Mouse (Mus musculus) right cerebral cortex, postnatal 36 days (tissue): Measurements from ENCODE around the gene Ptgfr.

Experiments
- DNase-seq, 2 experiments: peaks; one replicate each; pipeline ENCODE4 v3.0.0; 2022; ENCODE audit warnings: low spot score in 2 of 2, mixed read lengths in 1 of 2

Ptgfr gene

DNA sequence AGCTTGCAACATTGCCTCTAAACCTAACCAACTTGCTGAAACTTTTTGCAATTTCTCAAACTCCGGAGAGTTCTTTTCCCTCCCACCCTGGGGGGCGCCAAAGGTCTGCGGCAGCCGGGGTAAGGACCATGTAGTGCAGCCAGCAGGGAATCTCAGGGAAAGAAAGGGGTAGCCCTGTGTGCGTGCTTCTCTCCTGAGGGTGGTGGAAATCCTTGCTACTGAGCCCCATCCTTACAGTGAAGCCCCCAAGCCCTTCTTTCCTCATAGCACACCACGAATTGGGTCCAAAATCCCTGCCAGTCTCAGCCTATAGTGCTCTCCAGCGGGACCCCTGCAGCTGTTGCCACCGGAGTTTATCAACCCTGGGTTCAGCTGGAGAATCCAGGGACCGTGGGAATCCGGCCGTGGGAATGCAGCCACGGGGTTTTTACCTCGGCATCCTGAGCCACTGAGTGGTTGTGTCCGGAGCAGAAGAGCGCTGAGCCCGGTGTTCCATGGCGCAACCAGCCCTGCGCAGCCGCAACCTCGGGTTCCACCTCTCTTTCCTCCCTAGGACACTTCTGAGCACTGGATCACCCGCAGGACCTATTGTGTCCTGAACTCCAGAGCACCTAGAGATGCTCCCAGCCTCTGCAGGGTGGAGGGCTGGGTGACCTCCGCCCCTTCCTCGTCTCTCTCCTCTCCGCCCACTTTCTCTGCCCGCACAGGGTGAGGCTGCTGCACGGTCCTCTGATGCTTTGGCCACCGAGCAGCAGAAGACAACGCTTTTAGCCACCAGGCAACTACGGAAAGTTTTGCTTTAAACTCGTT lies at the start of gene Ptgfr:
Ptgfr (minus strand) TSS at position 760 of the 810 bp plus-strand sequence.
- DNase-seq: no peak

GRCm38 (mm10) chr3:151883881-151884280 lies 46.5 kb upstream of the Ptgfr start:
- DNase-seq: no peak

DNA sequence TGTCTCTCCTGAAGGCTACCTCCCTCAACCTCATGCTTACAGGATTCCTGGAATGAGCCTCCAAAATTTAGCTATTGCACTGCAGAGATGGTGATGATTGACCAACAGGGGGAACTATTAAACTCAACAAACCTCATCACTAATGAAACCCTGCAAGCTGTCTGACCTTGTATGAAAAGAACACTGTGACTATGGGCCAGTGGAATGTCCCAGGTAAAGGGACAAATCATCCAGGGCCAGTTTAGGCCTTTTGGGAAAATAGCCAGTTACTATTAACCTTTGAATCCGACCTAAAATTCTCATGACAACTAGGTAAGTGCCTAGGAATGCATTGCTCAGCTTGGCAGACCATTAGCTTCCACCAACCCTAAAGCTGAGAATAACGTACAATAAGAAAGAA lies 42.6 kb upstream of the Ptgfr start:
- no peak for DNase-seq

DNA sequence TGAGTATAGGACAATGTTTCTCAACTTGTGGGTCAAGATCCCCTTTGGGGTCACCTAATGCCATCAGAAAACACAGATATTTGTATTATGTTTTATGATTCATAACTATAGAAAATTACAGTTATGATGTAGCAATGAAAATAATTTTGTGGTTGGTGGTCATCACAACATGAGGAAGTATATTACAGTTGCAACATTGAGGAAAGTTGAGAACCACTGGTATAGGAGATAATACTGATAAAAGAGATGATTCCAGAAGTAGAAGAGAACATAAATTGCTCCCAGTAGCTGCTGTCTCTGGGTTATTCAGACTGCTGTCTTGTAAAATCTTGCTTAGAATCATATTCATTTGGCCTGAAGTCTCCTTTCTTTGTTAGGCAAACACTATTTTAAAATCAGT lies 31.5 kb upstream of the Ptgfr start:
- no peak for DNase-seq

GRCm38 (mm10) chr3:151851344-151851743 lies 13.9 kb upstream of the Ptgfr start:
- no peak for DNase-seq

- no peak for DNase-seq
These were observed 13.2 kb upstream of the Ptgfr start for GRCm38 (mm10) chr3:151850621-151851020.

DNA sequence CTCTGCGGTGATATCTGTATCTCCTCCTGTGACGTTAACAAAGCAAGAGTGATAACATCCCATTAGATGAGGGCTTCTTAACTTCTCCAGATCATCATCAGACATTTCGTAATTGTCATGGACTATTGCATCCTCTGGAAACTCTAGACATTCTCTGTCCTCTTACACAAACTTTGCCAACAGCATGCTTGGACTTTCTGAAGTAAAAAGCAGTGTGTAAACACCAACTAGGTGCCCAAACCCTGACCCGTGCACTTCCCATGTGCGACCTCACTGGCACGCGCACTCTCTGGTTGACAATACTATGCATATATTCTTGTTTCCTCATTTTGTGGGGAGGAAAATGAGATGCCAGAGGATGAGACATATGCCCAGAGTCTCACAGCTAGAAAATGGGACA lies 8.9 kb upstream of the Ptgfr start:
- no peak for DNase-seq

GRCm38 (mm10) chr3:151844361-151845154 lies 7.1 kb upstream of the Ptgfr start:
- DNase-seq: no peak

DNA sequence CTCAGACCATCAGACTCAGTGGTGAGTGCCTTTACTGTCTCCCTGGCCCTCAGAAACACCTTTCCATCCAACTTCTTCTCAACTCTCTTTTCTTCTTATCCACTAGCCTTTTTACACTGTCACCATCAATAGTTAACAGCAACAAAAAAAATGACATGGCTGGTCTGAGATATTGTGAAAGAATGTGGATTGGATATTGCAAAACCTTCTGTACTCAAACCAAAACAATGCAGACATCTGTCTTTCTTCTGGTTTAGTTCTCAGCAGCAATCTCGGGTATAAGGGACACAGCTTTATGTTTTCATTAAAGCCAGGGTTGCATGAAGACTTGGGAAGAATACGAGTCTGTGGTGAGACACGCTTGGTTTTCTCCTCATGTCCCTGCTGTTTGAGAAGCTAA lies 3.3 kb upstream of the Ptgfr start:
- DNase-seq: no peak

DNA sequence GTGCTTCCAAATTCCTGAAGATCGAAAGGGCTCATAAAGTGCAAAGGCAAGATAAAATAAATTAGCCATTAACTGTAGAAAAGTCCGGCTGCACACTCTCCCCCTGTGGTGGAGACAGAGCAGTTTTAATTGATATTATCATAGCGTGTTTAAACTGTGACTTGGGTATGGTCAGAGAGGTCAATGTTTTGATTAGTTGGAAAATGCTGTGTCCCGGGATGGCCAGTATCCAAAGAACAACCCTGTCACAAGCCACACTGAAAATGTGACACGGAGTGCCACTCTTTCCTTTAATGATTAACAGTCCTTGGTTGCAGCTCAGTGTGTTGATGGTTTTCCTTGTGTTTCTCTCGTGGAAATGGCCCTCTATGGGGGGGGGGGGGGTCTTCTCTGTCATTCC lies 942 bp upstream of the Ptgfr start:
- no peak for DNase-seq

GRCm38 (mm10) chr3:151837749-151838148 lies 319 bp upstream of the Ptgfr start:
- no peak for DNase-seq

GRCm38 (mm10) chr3:151836451-151836850 lies 979 bp downstream of the Ptgfr start:
- no peak for DNase-seq

- DNase-seq: no peak
These were observed 1.6 kb downstream of the Ptgfr start for GRCm38 (mm10) chr3:151835831-151836230.

DNA sequence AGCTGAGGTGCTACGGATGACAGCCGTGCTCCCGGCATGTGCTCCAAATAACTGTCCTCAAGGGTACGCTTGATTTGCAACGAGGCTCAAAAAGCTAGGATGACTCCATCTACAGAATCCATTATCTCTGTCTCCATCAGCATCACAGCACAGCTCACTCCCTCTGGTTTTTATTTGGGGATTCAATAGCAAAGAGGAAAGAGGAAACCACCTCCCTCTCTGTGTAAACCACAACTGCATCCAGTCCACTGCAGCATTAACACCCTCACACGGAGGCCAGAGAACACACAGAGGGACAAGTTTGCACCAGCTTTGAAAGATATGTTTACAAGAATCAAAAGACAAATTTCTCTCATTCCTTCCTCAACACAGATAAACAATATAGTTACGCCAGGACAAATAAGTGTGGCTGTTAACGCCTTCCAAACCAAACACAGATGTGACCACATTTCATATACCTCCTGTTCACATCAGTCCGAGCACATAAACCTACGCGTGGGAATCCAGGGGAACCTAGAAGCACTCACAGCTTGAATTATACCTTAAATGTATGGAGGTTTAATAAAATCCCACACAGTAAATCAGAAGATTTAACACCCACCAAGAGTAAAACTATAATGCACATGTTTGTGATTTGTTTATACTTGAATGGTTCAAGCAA lies 9.3 kb downstream of the Ptgfr start:
- DNase-seq: no peak

DNA sequence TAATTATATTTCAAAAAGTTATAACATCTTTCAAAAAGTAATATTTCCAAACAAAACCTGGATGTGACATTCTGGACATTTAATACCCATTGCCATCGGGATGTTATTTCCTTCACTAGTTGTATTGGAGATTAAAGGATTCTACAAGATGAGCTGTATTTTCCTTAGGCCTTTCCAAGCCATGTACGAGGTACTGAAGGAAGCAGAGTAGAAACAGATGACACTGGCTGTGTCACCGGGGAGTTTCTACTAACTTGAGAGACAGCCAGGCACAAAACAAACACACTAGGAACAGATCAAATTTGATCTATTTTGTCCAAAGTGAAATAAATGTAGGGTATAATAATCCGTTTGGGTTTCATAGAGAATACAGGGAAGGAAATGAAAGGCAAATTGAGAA lies 17.6 kb downstream of the Ptgfr start:
- no peak for DNase-seq

- DNase-seq: no peak
These were observed 19.2 kb downstream of the Ptgfr start for GRCm38 (mm10) chr3:151818265-151818664.

DNA sequence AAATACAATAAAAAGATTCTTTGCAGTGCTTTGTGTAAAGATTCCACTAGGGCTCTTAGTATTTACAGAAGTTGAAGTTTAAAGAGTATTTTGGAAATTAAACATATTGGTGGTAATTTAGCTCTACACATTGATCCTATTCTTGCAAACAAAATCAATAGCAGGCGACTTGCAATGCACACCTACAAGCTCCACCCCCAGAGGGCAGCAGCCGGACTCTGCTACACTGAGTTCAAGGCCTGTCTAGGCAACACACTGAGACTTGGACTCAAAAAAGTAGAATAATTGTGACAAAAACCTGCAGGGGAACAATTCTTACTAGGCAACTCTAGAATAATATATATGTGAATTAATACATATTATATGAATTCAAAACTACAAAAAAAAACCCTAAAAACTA lies 28.8 kb downstream of the Ptgfr start:
- no peak for DNase-seq

- no peak for DNase-seq
These were observed 48.8 kb downstream of the Ptgfr start for GRCm38 (mm10) chr3:151788622-151789021.

GRCm38 (mm10) chr3:151775089-151775488 lies 62.3 kb downstream of the Ptgfr start:
- DNase-seq: peak; percentile 14 to 20

DNA sequence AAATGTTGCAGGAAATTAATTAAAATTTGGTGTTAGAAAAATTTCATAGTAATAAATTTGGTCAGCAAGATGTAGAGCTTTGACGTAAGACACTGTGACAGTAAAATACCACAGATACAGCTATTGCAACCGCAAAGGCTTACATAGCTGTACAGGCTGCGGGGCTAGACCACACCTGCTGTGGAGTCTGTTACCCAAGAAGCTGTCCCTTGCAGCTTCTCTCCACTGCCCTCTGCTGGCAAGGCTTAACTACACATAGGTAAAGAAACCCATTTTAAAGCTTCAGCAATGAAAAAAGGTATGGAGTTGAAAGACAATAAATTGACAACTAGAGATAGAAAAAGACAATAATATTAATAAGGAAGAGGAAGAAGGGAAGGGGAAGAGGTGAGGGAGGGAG lies 66.4 kb downstream of the Ptgfr start:
- peak in 1 of 2 experiments; percentile 14 for DNase-seq

DNA sequence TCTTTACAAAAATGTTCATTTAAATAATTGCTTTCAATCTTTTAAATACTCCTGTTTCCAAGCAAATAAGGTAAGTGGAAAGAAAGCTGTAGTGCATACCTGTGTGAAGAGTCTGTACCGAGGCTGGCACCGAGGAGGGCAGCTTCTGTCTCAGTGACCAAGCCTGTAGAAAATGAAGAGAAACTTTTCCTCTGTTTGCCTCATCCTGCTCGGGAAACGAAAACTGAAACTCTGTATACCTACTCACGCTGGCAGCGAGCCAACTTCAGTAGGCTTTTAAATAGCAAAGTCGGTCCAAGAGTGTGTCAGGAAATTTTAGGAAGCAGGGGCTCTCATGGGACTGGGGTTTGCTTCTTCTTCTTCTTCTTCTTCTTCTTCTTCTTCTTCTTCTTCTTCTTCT lies 87.7 kb downstream of the Ptgfr start, which contains the start of gene Ifi44:
Ifi44 (minus strand) TSS at position 224 of the 400 bp plus-strand sequence.
- DNase-seq: no peak

DNA sequence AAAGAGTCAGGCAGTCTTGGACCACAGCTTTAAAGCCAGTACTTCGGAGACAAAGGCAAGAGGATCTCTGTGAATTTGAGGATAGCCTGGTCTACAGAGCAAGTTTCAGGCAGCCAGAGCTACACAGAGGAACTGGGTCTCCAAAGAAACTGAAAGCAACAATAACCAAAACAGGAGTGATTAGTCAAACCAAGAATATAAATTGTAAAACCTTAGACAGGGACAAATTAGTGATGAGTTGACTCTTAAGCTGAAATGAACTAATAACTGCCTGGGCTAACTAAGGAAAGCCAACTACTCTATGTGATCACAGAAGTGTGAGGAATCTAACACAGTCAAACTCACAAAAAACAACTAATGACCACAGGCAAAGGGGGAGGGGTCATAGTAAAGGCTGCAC lies 88.9 kb downstream of the Ptgfr start:
- DNase-seq: no peak
